Mouse (Mus musculus) common myeloid progenitor, adult 5-6 weeks (primary cell): ENCODE results near the gene Tnrc6b. TPM values are rescaled to one million over a fixed set of nuclear protein-coding genes. Genes with fewer than 3 reads are reported as not detected.

Experiments
- ATAC-seq: replicated peaks from 2 replicates; pipeline ENCODE4 v1.8.0; 2016; ENCODE audit warnings: low read depth, mild to moderate bottlenecking, moderate TSS enrichment, inconsistent platforms; ENCODE audit not compliant: poor library complexity, severe bottlenecking
- total RNA-seq: library from RNA; stranded (forward); fragments of 200-1000, 187-1606 nt; gene quantifications from 2 replicates; pipeline ENCODE4 v1.2.3, GENCODE M21; 2017

Tnrc6b gene
- total RNA-seq, 1 experiment from 2014 or later, result 100 TPM

DNA sequence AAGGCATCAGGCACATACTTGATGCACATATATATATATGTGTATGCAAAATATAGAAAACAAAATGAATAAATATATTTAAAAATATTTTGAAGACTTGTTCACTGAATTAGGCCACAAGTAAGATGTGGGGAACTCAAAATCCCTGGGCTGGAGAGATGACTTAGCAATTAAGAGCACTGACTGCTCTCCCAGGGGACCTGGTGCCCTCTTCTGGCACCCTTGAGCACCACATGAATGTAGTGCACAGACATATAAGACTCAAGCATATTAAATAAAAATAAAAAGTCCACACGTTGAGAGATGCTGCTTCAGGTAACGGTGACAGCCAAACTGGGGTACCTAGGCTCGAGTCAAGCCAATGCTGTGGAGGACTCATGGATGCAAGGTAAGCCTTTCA lies 234.7 kb downstream of the Tnrc6b start:
- ATAC-seq, result peak; percentile 58

GRCm38 (mm10) chr15:80948145-80949135 lies 237.3 kb downstream of the Tnrc6b start, which contains the start of gene Adsl:
Gene Adsl (plus strand): TSS chr15:80948490.
- peak; percentile 97 for ATAC-seq

DNA sequence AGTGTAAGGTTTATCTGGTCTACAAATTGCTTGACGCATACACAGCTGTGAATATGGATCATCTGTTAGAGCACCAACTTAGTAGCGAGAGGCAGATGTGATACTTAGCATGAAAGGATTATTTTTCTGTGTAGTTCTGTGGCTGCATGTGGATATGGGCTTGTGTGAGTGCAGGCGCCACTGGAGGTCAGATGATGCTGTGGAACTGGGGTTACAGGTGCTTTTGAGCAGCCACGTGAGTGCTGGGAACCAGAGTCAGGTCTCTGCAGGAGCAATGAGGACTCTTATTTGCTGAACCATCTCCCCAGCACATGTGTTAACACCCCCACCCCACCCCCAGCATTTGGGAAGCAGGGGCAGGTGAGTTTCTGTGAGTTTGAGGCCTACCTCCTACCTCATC lies 238.3 kb downstream of the Tnrc6b start:
- no peak for ATAC-seq

DNA sequence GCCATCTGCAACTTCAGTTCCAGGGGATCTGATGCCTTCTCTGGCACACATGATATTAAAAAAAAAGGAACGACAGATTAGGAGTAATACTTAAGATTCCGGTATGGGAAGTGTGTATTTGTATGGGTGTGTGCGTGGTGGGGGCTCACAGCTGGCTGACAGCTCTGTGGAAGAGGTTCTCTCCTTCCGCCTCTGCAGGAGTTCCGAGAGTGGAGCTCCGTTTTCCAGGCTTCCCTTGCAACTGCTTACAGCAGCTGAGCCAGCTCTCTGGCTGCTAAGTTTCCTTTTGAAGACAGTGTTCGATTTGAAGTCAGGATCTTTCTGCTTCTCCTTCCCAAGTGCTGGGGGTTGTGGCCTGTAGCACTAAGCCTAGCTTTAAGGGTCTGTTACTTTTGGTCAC lies 238.9 kb downstream of the Tnrc6b start:
- ATAC-seq, result no peak

- no peak for ATAC-seq
Observed at GRCm38 (mm10) chr15:80953971-80954370, 242.9 kb downstream of the Tnrc6b start.

DNA sequence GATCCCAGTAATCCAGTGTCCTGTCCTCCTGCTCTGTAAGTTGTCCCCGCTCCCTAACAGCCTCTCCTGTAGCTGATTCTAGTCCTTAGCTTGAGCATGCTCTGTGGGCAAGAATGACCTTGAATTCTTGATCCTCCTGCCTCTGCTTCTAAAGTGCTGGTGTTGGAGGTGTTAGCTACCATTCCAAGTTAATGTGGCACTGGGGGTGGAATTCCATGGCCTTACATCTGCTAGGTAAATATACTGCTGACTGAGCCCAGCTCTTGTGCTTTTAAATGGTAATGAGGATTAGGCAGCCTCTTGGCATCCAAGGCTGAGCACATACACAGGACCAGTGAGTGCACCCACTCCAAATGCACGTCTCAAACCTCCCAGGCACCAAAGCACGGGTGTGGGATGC lies 243.7 kb downstream of the Tnrc6b start:
- ATAC-seq, result no peak

DNA sequence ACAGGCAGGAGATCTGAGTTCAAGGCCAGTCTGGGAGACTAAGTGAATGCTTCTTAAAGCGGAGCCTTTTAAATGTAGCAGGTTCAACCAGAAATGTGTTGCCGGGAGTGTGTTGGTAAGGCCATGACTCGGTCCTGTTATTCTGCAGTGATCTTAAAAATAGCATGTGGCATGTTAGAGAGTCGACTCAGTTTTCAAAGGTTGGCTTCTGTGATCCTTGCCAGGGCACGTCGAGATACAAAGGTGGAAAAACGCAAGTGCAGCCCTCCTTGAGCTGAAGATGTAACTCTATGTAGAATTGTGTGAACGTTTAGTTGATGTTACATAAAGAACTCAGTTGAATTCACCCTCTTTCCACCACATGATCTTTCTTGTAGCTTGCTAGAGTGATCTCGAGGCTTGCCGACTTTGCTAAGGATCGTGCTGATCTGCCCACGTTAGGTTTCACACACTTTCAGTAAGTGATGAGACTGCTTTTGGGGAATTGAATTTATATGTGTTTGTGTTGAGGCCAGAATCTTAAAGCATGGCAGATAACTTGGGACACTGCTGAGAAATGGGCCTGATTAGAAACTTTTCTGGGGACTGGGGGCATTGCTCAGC lies 244.8 kb downstream of the Tnrc6b start:
- ATAC-seq, result no peak

- no peak for ATAC-seq
Observed at GRCm38 (mm10) chr15:80969371-80969770, 258.3 kb downstream of the Tnrc6b start.

GRCm38 (mm10) chr15:80974311-80974710 lies 263.2 kb downstream of the Tnrc6b start:
- no peak for ATAC-seq

DNA sequence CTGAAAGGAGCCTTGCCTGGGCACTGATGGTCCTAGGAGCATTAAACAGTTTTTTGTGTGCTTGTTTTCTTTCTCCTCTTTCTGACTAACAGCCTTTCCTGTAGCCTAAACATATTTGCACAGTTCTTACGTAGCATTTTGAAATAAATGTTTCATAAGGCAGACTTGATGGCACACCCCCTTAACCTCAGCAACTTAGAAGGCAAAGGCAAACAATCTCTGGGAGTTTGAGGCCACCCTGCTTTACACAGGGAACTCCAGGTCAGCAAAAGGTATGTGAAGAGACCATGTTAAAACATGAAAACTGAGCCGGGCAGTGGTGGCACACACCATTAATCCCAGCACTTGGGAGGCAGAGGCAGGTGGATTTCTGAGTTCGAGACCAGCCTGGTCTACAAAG lies 264.6 kb downstream of the Tnrc6b start:
- ATAC-seq, result no peak

GRCm38 (mm10) chr15:80977620-80978334 lies 266.7 kb downstream of the Tnrc6b start, which contains the start of gene Sgsm3:
Gene Sgsm3 (plus strand): TSS chr15:80977765.
- ATAC-seq, result peak; percentile 88

- ATAC-seq, result no peak
Observed at GRCm38 (mm10) chr15:80979611-80980010, 268.5 kb downstream of the Tnrc6b start.

GRCm38 (mm10) chr15:80981176-80981575 lies 270.1 kb downstream of the Tnrc6b start:
- no peak for ATAC-seq

- no peak for ATAC-seq
Observed at GRCm38 (mm10) chr15:80983264-80983663, 272.2 kb downstream of the Tnrc6b start.

GRCm38 (mm10) chr15:80988331-80988730 lies 277.2 kb downstream of the Tnrc6b start:
- peak; percentile 42; the same call in 1 of the 2 replicates for ATAC-seq

DNA sequence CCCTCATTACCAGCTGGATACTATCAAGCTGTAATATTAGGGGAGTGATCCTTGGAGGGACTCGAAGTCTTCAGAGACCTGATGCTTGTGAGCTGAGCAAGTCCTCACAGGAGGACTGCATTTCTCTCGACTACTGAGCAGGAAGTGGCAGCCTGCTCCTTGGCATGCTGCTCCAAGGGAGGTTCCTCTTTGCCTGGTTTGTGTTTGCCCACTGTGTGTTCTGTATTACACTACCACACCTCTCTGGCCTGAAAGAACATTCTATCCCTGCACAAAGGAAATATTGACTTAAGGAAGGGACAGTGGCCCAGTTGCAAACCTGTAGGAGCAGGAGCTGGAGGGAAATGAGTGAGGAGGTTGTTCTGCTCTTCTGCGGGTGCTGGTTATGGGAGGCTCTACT lies 278.6 kb downstream of the Tnrc6b start:
- peak; percentile 32; the same call in 1 of the 2 replicates for ATAC-seq

Other genes starting within 250 kb of the Tnrc6b start
- not detected in 2 replicates for gene Enthd1, start 146.2 kb upstream of the Tnrc6b start, total RNA-seq
- gene Grap2, start 138.7 kb upstream of the Tnrc6b start, total RNA-seq, result 1.2 and 4.0 TPM in 2 replicates
- not detected in 2 replicates for gene Fam83f, start 39.5 kb upstream of the Tnrc6b start, total RNA-seq
- 200 and 219 TPM in 2 replicates for gene Adsl, start 237.2 kb downstream of the Tnrc6b start, total RNA-seq